Mouse (Mus musculus) mouse trophoblast stem cell (cell line): ENCODE results near the gene Gabbr2.

ENCODE experiments used
- in situ Hi-C, 2 experiments: fragments of 300-500 bp; cut with MseI, MboI; formaldehyde crosslinking; loops; 2 replicates in 1 of 2; 3 replicates in 1 of 2; pipeline ENCODE4 v1.15.1; 2025

Gabbr2 gene

DNA sequence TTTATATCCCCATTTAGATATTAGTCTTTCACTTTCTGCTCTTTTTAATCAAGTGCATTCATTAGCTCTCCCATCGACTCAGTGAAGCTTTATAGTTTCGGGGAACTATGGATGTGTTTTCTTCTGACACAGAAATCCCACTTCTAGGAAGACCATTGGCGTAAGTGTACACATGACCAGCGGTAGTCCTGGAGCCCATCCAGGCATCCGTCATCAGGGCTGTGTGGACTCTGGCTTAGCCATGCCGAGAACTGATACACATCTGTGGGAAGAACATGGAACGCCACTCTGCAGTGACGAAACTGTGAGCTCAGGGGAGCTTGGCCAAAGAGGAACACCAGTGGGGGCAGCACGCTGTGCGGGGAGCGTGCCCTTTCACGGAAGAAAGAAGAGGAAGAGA lies 128.0 kb downstream of the Gabbr2 start:
- in situ Hi-C loops = no loop called here

DNA sequence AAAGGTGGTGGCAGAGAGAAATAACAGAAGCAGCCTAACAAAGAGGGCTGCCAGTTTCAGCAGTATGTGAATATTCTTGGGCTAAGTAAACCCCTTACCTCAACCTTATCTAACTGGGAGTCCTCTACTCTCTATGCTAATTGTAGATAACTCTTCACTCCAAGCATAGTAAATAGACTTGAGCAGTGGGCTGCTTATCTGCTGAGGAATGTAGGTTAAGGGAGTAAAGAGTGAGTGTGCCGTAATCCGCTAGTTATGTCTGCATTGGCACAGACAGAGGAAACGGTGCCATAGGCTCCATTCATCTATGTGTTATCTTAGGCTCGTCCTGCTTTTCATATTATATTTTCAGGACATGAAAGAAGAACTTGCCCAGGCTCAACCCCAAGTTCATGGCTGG lies 129.0 kb downstream of the Gabbr2 start:
- in situ Hi-C loops = no loop called here

DNA sequence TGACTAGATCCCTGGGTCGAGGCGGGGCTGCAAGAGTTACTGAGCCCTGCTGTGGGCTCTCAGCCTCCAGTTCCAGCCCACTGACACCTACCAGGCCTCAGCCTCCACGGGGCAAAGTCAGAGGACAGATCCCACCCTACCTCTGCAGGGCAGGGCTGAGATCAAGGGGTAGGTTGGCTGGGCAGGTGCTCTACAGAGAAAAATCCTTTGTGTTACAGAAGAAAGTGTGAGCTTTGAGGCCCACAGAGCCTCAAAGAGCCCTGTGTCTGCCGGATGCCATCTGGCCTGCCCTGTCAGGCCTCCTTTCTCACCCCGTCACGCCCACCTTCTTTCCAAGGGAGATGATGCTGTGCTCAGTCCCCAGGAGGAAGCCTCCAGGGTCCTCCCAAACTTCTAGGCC lies 131.1 kb downstream of the Gabbr2 start:
- in situ Hi-C loops = no loop called here

DNA sequence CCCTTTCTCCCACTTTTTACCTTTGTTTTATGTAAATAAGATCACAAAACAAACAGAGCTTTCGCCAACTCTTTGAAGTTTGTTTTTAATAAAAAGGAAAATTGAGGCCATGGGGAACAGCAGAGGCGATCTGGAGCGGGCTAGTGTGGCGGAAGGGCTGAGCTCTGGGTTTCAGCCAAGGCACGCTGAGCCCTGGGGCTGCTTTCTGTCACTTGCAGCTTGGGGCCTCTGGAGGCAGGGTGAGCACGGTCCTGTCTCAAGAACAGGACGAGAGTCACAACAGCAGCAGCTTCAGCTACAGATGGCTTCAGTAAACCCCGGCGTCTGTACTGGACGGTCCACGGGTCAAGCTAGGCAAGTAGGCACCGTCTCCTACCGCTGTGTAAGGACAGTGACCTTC lies 132.8 kb downstream of the Gabbr2 start:
- in situ Hi-C loops = no loop called here

DNA sequence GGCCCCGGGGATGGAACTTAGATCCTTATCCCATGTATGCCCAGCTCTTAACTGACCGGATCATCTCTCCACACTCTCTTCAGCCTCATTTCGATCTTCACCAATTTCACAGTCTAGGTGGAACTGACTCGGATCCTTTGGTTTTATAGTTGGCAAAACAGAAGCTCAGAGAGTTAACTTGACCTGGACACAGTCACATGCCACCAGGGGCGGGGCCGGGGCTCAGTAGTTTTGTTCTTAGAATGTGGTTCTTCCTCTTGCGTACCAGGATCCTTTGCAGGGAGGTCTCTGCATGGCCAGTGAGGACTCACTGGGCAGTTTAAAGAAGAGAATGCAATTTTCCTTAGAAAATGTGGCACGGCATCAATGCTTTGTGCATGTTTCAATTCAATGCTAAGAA lies 135.5 kb downstream of the Gabbr2 start:
- in situ Hi-C loops = no loop called here

DNA sequence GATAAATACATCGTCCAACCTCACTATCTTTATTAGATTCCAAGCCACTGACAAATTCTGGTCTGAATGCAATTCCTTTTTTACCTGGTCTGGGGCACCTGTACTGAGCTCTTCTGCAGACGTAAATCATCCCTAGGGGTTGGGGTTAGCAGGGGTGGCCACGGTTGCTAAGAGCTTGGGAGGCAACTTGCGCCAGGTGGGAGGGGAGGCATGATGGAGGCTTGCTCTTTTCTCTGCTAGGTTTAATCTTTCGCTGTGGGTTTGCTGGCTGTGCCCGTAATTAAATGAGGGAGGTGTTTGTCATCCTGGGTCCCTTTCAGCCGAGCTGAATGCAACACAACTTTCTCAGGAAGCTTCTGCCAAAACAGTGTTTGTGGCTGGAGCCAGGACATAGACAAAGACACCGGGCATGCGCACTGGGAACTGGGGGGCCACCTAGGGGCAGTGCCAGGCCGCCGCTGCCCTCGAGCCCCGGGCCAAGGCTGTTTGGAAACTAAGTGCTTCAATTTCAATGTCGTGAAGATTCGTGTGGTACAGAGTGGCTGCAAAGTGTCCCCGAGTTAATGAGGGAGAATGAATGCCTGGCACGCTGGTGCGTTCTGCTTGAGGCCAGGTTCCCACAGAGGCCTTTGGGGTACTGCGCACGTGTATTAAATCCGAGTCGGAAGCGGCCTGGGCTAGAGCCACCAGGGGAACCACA lies 136.8 kb downstream of the Gabbr2 start:
- in situ Hi-C loops = no loop called here

DNA sequence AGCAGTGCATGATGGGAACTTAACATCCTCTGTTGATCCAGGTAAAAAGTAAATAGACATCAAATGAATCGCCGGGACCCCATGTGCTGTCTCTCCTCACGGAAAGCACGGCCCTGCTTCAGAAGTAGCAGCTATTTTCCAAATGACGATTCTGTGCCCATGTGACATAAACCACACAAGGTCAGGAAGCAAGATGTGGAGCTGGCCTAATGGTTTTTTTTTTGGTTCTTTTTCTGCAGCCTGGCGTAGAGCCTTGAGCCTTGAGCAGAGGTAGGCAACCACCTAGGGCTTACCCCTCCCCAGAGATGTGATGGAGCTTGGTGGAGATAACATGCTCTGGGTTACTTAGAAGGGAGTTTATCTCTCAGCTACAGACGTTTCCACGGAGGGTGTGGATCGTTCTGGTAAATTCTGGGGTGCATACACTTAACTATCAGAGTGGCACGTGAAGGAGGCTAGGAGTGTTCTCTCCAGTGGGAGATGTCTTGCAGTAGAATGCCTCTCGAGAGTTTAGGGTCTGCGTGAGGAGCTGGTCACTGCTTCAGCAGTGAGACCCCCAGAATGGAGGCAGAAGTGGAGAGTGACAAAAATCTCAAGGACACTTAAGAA lies 137.7 kb downstream of the Gabbr2 start:
- in situ Hi-C loops = no loop called here

DNA sequence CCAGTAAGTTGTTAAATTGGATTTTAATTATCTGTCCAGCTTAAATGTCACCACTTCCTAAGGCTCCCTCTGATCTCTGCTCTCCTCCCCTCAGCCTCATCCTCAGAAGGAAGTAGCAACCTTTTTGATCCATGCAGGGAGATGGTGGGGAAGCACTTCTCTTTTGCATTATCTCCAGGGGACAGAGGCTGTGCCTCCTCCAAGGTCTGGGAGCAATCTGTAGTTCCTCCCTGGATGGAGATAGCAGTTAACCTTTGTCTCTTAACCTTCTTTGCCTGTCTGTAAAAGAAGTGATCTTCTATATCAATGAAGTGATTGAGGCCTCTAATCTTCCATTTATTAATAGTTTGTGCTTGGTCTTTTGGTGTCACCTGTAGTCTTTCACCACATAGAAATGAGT lies 143.9 kb downstream of the Gabbr2 start:
- in situ Hi-C loops = no loop called here

DNA sequence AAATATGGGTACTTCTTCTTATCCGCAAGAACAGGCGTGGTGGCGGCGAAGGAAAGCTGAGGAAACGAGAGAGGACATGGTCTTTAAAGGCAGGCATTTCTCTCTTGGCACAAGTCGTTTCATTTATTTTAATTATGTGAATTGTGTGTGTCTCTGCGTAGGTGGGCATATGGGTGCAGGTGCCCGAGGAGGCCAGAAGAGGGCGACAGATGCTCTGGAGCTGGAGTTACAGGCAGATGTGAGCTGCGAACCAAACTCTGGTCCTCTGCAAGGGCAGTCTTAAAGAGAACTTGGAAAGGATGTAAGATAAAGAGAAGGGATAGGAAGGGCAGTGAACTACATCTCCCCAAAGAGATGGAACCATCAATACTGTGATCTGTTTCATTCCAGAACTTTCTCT lies 145.3 kb downstream of the Gabbr2 start:
- in situ Hi-C loops = no loop called here

DNA sequence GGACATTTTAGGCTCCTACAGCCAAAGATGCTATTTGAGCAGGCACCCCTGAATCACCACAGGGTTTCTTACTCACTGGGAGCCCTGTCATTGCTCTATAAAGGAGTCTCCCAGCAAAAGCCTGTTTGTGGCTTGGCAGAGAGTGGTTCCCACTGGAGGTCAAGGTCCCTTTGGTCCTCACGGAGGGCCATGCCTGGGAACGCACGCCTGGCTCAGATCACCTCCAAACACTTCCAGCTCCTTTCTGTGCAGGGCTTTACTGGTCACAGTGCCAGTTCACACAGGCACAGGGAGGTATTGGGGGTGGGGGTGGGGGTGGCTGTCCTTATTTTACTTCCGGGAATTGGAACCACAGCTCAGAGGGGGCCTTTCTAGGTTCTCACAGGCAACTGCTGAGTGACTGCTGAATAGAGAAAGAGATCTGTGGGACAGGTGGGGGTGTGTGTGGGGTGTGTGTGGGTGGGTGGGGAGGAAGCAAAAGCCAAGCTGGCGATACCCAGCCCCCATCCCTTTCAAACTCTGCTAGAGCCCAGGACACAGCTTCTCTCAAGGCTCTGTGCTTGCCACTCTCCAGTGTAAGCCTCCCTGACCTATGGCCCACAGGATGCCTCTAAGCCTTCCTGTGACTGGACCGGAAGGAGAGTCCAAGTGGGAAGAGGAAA lies 146.6 kb downstream of the Gabbr2 start:
- in situ Hi-C loops = no loop called here

DNA sequence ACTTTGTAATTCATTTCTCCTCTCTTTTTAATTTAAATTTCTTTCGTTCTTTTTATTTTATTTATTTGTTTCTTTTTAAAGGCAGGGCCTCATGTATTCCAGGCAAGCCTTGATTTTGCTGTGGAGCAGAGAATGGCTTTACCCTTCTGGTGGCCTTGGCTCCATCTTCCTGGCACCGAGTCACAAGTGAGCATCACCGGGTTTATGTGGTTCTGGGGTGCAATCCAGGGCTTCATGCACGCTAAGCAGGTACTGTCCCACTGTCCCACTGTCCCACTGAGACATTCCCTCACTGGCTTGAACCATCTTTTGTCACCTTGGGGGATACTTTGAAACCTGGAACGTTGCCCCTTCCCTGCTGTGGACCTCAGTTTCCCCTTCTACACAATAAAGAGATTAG lies 147.1 kb downstream of the Gabbr2 start:
- in situ Hi-C loops = no loop called here

DNA sequence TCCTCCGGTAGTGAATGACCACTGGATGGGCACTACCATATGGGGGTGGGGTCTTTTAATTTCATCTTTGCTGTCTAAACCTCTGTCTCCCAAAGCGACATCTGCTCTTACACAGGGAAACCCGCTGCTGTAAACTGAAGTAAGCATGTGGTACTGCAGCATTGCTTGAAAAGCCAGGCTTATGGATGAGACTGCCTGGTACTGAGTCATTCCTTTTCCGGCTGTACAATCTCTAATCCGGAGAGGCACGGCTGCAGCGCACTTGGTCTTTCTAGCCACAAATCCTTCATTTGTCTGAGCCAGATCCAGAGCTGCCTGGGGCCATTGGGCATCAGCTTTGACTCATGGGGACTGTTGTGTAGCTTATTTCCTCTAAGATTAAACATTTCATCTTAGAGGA lies 149.1 kb downstream of the Gabbr2 start:
- in situ Hi-C loops = no loop called here

DNA sequence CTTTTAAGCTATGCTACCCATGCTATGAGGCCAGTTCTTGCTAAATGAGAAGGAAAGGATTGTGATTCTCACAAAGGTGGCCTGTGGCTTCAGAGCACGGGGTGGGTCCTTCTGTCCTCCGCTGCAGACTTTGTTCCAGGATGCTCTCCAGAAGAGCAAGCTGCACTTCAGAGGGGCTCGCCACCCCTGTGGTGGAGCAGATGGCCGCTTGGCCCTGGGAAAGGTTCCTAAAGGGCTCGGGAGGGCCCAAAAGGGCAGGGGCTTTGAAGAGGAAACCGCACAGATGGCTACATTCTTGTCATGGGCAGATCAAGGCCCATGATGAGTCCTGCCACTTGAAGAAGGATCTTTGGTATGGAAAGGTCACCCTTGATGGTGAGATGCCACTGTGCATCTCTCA lies 151.5 kb downstream of the Gabbr2 start:
- in situ Hi-C loops = no loop called here

DNA sequence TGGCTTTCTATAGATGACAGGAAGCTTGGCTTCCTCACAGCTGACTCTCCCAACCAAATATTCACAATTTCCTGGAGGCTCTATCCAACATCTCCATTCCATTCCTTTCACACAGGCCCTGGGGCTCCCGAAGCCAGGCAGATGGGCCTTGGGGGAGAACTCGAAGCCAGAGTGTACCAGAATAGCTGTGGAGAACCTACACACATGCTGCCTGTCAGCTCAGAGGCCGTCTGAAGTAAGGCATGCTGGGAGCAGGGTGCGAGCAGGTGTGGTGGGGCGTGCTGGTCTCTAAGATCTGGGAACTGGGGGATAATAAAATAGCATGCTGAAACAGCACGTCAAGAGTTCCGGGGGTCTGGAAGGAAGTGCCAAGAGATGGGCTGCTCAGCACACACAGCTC lies 154.3 kb downstream of the Gabbr2 start:
- in situ Hi-C loops = loop anchor here in 1 of 2 experiments (10.0 kb wide), 1 partner anchor 153 kb away; no protein-coding TSS in a partner anchor

DNA sequence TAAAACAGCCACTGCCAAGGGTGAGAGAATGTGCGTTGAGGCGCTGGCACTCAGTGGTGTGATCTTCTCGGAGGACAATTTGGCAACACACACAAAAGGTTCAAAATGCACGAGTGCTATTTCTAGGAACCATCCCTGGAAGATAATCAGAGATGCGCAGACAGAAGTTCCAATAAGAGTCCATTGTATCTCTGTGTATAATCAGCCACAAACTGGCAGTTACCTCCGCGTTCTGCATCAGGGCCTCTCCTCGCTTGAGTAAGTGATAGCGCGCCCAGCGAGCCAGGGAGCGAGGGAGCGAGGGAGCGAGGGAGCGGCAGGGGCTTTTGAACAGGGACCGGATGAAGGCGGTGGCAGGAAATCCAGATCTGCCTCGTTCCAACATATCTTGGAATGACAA lies 155.6 kb downstream of the Gabbr2 start:
- in situ Hi-C loops = loop anchor here in 1 of 2 experiments (10.0 kb wide), 1 partner anchor 151 kb away; no protein-coding TSS in a partner anchor

DNA sequence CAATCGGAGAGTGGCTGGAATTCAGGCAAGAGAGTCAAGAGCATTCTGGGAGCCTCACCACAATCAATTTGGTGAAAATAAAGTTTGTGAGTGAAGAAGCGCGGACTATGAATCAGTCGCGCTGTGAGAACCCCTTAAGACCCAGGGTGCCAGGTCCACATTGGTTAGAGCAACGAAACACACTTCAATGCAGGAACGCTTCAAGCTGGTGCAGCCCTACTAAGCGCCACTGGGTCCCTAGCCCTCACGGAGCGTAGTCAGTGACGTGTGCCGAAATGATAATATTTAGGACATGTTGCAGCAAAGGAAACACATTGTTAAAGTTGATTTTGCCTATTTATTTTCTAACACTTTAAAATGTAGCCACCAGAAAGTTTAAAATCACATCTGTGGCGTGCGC lies 156.6 kb downstream of the Gabbr2 start:
- in situ Hi-C loops = loop anchor here in 1 of 2 experiments (10.0 kb wide), 1 partner anchor 150 kb away; no protein-coding TSS in a partner anchor

DNA sequence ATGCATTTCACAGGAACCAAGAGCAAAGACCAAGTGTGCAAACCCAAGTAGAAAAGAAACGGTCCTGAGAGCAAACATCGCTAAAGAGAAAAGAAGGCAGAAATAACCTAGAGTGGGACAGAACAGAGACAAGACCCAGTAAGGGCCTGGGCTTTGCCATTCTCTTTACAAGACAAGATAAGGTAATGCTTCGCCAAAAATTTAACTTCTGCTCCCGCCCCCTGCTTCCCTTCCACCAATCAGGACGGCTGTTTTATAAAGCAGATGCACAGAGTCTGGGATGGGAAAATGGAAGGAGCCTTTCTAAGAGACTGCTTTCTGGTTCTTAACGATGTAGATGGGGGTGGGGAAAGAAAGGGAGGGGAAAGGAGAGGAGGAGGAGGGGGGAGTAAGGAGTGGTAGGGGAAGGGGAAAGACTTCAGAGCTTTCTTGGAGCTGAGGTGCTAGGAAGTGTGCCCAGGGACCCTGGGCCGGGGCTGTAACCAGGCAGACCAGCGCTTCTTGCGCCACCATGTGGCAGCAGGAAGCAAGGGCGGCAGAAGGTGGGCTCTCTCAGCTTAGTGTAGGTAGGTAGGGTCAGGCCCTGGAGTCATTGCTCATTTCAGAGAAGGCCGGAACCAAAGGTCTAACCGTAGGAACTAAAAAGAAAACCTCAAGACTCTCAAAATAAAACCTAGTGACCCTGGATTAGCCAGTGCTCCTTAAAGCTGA lies 158.7 kb downstream of the Gabbr2 start:
- in situ Hi-C loops = loop anchor here (5.0 to 10.0 kb wide), 2 partner anchors 146 to 148 kb away; no protein-coding TSS in a partner anchor

DNA sequence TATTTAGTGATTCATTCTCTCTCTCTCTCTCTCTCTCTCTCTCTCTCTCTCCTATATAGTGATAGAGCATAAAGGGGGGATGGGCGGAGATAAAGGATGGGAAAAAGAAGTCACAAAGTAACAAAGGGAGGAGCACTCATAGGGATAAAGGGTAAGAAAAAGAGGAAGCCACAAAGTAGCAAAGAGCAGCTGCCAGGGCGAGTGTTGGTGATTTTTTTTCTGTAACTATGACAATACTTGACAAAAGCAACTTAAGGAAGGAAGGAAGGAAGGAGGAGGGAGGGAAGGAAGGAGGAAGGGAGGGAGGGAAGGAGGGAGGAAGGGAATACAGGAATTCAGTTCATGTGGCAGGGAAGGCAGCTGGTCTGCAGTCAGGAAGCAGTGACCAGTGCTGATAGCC lies 162.0 kb downstream of the Gabbr2 start:
- in situ Hi-C loops = loop anchor here (5.0 to 10.0 kb wide), 2 partner anchors 142 to 145 kb away; no protein-coding TSS in a partner anchor

DNA sequence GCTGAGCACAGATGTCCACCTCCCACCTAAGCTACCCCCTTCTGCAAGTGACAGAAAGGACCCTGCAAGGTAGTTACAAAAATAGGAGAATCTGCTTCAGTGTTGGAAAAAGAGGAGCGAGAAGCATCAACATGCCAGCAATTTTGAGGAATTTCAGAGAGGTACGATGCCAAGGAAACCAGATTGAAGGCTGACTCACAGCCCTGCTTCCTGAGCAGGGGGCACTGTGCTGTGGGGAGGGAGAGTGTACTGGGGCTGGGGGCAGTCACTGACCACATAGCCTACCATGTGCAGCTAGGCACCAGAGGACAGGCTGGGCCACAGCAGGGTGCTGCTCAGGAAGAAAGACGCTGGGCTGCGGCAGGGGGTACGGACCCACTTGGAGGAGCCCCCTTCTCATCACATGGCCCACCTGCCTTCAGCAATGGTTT lies 163.5 kb downstream of the Gabbr2 start:
- in situ Hi-C loops = no loop called here

DNA sequence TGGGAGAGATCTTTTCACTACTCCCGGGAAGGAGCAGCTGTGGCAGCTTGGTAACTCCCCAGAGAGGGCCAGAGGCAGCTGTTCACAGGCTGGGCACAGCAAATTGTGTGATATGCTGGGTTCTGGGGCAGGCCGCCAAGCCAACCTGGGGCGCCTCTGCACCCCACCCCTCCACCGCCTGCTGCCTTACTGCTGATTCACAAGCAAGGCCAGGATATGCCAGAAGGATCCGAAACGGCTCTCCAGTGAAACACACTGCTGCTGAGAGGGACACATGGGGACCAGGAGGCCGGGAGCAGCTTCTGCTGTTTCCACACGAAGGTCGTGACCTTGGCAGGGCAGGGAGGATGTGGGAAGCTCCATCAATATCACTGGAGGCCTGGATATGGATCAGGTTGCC lies 164.2 kb downstream of the Gabbr2 start:
- in situ Hi-C loops = no loop called here

DNA sequence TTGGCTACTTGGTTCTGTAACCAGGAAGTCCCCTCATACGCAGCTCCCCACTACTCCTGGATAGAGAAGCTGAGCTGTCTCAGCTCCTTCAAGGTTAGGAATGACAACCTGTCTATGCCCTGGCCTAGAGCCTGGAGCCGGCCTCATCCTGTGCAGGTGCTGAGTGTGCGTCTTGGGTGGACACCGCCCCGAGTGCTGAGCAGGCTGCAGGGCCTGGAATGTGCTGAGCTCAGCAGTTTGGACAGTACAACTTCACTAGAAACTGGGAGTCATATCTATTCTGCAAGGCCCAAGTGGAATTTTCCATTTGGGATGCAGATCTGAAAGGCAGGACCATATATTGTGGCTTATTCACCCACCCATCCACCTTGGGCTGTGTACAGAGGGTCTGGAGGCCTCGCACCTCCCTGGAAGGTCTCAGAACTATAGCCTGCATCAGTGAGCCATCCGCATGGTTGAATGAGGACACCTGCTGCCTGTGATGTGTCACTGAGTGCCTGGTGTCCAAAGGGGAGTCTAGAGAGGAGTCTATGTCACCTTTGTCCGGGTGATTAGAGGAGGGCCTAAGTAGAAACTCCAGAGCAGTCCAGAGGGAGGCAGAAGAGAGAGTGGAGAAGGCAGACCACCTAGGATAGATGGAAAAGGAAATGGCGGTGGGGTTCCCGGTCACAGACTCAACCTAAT lies 165.7 kb downstream of the Gabbr2 start:
- in situ Hi-C loops = no loop called here

DNA sequence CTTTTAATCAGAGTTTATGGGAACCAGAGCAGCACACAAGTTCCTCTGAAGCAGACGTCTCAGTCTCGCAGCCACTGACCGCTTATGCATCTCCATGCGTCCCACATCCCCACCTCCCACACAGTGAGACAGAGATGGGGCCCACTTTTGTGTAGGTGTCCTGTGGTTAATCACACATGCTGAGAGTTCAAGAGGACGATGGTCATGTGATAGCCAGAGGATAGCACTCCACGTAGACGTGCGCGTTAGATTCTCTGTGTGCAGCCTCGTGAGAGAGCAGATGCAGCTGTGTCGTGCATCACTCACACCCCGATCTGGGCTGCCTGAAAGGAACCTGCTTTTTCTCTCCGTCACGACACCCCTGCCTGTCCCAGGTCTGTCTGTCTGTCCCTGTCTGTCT lies 167.9 kb downstream of the Gabbr2 start:
- in situ Hi-C loops = no loop called here
